Mouse (Mus musculus) liver, adult 2 months (tissue): ENCODE measurements around the gene Nyx.

Experiments
- CTCF ChIP-seq: fragments of 200-500 bp; IDR thresholded peaks from 2 replicates; pipeline ENCODE4 v1.5.1; 2011; ENCODE audit warnings: low read depth, low read length, control low read depth
- POLR2A ChIP-seq: fragments of 200-500 bp; IDR thresholded peaks from 2 replicates; pipeline ENCODE4 v1.6.1; 2011; ENCODE audit warnings: low read length, control low read depth; ENCODE audit not compliant: insufficient read depth; ENCODE audit errors: extremely low read depth

DNA sequence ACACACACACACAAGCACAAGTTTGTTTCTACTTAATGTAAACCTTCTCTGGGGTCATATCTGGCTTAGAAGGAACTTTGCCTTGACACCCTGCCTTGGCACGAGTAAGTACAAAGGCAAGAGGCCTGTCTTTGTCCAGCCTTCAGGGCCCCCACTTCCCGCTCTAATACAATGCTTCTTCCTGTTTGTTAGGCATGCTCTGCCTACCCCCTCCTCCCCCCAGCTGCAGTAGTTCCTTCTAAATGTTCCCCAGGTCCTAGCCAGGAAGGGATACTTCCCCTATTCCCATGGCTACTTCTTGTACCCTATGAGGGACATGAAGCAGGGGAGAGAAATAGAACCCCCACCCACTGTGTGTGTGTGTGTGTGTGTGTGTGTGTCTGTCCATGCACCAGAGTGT is 40.5 kb downstream of the Nyx start:
- no peak for TF ChIP-seq CTCF
- no peak for TF ChIP-seq POLR2A
